Mouse (Mus musculus): ENCODE measurements at regions not wholly inside any gene's neighbourhood (a gene's known extent, or its start where the extent isn't known, plus 50 kb on each side); places are given as distances from the start of the nearest gene placed in this dataset.
"Not testable (repeated sequence)": the region's sequence is repeated elsewhere in the genome, so short reads cannot be mapped to it uniquely, and the experiment has no call there.

DNA sequence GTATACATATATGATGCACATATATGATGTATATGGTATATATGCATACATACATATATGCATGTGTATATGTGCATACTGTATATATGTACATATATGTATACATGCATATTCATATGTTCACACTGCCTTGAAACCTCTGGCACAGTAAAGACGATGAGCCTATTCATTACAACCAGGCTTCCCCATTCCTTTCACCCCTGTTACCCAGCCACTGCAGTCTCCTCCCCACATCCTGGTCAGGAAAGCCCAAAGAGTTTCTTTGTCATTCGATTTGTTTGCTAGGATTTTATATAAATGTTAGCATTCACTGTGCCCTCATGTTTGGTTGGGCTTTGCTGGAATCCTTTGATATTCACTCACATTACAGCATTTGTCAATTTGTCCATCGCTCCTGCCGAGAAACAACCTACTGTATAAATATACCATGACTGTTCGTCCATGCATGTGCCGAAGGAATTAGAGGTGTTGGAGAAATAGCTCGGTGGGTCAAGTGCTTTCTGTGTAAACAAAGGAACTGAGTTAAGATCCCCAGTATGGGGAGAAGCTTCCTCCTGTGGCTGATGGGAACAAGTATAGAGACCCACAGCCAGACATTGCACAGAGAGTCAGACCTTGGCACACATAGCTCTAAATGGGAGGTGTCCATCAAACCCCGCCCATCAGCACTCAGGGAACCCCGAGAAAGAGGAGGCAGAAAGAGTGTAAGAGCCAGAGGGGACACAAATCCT lies 81.0 kb upstream of the Dars start:
- no peak for DNase-seq (ENCODE audit: low spot score)

DNA sequence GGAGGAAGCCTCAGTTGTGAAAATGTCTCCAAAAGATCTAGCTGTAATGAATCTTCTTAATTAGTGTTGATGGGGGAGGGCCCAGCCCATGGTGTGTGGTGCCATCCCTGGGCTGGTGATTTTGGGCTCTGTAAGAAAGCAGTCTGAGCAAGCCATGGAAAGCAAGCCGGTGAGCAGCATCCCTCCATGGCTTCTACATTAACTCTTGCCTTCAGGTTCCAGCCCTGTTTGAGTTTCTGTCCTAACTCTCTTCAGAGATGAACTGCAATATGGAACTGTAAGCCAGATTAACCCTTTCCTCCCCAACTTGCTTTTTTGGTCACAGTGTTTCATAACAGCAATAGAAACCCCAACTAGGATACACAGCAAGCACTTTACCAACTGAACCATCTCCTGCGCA lies 75.1 kb upstream of the Dars start:
- DNase-seq (ENCODE audit: low spot score): no peak
- no peaks in the 10 kb centered on the region for H3K9me3 ChIP-seq
- H3K27me3 ChIP-seq (replicated peaks; ENCODE audit: low read depth, poor library complexity, severe bottlenecking): no peaks in the 10 kb centered on the region
- no peaks in the 10 kb centered on the region for H3K36me3 ChIP-seq (replicated peaks)
- H3K27ac ChIP-seq (replicated peaks): no peak overlapping the region
- 92% methylated on average over 2 of the region's 2 CpGs for WGBS
- H3K4me1 ChIP-seq: no peaks in the 10 kb centered on the region
- no peak overlapping the region for H3K4me3 ChIP-seq

More for the DNA sequence above, 81.0 kb upstream of the Dars start:
- no peaks in the 10 kb centered on the region for H3K27me3 ChIP-seq (replicated peaks; ENCODE audit: low read depth, poor library complexity, severe bottlenecking)
- no peaks in the 10 kb centered on the region for H3K36me3 ChIP-seq (replicated peaks)
- no peaks in the 10 kb centered on the region for H3K4me1 ChIP-seq
- no peaks in the 10 kb centered on the region for H3K9me3 ChIP-seq
- H3K27ac ChIP-seq (replicated peaks): no peak overlapping the region
- 79% methylated on average over 9 of the region's 9 CpGs for WGBS
- H3K4me3 ChIP-seq: no peak overlapping the region

DNA sequence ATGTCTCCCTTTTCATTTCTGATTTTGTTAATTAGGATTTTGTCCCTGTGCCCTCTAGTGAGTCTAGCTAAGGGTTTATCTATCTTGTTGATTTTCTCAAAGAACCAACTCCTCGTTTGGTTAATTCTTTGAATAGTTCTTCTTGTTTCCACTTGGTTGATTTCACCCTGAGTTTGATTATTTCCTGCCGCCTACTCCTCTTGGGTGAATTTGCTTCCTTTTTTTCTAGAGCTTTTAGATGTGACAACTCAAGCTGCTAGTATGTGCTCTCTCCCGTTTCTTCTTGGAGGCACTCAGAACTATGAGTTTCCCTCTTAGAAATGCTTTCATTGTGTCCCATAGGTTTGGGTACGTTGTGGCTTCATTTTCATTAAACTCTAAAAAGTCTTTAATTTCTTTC lies 70.0 kb upstream of the Dars start:
- H3K36me3 ChIP-seq (replicated peaks); H3K4me1 ChIP-seq; H3K27ac ChIP-seq (replicated peaks); H3K4me3 ChIP-seq; H3K9me3 ChIP-seq; DNase-seq (ENCODE audit: low spot score); H3K27me3 ChIP-seq (replicated peaks; ENCODE audit: low read depth, poor library complexity, severe bottlenecking): not testable (repeated sequence)
- 85% methylated on average over 4 of the region's 4 CpGs for WGBS

DNA sequence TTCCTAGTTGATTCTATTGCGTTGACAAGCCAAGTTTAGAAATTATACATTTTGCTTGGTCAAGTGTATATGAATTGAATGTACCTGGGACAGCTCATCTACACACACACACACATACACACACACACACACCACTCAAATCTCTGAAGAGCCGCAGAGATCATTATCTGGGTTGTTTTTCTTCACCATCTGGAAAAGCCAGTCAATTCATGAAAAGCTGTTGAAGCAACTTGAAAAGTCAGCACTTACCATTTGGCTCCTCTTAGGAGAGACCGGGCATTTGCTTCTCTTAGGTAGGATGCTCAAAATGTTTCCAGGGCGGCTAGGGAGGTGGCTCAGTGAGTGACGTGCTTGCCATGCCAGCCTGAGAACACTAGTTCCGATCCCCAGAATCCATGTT lies 61.2 kb upstream of the Dars start:
- 85% methylated on average over 6 of the region's 6 CpGs for WGBS
- H3K27ac ChIP-seq (replicated peaks): no peak overlapping the region
- DNase-seq (ENCODE audit: low spot score): no peak
- no peaks in the 10 kb centered on the region for H3K27me3 ChIP-seq (replicated peaks; ENCODE audit: low read depth, poor library complexity, severe bottlenecking)
- H3K4me3 ChIP-seq: no peak overlapping the region
- H3K36me3 ChIP-seq (replicated peaks): no peaks in the 10 kb centered on the region
- no peaks in the 10 kb centered on the region for H3K9me3 ChIP-seq
- H3K4me1 ChIP-seq: 0 out of 2 replicates have a peak, but pooled peaks cover 2% of the 10 kb centered on the region

DNA sequence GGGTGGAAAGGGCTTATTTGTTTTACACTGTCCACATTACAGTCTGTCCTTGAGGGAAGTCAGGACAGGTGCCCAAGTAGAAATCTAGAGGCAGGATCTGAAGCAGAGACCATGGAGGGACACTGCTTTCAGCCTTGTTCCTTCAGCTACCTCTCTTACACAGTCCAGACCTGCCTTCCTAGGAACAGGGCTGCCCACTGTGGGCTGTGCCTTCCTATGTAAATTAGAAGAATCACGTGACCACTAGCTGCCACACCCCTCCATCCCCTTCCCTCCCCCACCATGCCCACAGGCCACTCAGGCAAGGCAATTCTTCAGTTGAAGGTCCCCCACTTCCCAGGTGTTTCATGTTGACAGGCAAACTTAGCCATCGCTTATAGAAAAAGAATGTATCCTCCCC lies 60.5 kb upstream of the Dars start:
- Histone ChIP-seq H3K27ac (replicated peaks) (no peak overlapping the region), H3K4me3 (no peak overlapping the region), H3K36me3 (replicated peaks) (no peaks in the 10 kb centered on the region), H3K9me3 (no peaks in the 10 kb centered on the region), H3K27me3 (replicated peaks; ENCODE audit: low read depth, poor library complexity, severe bottlenecking) (no peaks in the 10 kb centered on the region), H3K4me1 (peaks cover 9% of the 10 kb centered on the region)
- 83% methylated on average over 2 of the region's 2 CpGs for WGBS
- no peak for DNase-seq (ENCODE audit: low spot score)

DNA sequence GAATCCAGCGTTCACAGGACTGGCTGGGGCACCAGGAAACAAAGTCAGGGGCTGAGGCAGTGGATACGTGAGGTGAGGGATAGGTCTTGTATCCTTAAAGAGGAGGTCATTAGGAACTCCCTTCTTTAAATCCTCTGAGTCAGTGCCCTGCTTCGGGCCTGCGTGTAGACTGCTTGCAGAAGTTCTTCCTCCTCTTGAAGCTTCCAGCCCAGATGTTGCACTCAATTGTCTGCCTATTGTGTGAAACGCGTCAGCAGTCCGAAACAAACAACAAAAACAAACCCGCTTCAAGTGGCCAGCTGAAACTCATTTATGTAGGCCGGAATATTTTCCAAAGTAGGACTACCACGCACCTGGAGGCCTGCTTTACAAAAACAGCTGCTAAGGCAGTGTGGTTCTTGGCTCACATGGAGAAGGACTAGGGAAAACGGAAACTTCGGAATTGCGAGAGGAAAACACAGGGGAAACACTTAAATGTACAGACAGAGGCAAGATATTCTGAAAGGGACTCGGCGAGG lies 55.6 kb upstream of the Dars start:
- Histone ChIP-seq H3K4me3 (peak overlapping the region; percentile 54), H3K9me3 (no peaks in the 10 kb centered on the region), H3K27ac (replicated peaks) (peak overlapping the region; percentile 77), H3K36me3 (replicated peaks) (no peaks in the 10 kb centered on the region), H3K27me3 (replicated peaks; ENCODE audit: low read depth, poor library complexity, severe bottlenecking) (no peaks in the 10 kb centered on the region; the same call in 1 of the 2 replicates), H3K4me1 (peaks cover 24% of the 10 kb centered on the region)
- 19% methylated on average over 15 of the region's 15 CpGs for WGBS
- DNase-seq (ENCODE audit: low spot score): no peak

DNA sequence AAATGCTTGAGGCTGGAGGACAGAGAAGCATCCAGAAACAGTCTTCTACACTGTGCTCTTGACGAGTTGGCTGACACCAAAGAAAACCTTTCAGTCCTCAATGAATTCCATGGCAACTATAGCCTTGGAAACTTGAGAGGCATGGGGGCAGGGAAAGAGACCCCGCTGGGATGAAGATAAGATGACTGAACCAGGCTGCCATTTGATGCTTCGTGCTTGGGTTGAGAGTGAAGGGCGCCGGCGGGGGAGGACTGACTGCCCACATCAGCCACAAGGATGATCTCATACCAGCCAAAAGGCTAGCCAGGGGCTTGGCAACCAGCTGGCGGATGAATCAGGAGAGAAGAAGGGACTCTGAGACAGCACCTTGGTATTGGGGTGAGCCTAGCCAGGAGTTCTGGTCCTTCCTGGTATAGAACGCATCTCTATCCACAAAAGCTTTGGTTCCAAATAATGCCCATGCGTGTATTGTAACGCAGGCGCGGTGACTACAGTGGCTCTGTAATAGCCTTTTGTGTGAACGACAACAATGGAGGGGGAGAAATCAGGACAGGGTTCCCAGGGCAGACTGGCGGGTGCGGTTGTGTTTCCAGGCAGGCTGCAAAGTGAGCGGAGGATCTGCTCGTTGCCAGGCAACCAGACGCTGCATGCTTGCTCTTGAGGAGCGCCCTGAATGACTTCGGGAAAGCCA lies 55.0 kb upstream of the Dars start:
- Histone ChIP-seq H3K9me3 (no peaks in the 10 kb centered on the region), H3K36me3 (replicated peaks) (no peaks in the 10 kb centered on the region), H3K4me1 (peaks cover 24% of the 10 kb centered on the region), H3K27ac (replicated peaks) (peak overlapping the region; percentile 77), H3K27me3 (replicated peaks; ENCODE audit: low read depth, poor library complexity, severe bottlenecking) (no peaks in the 10 kb centered on the region; the same call in 1 of the 2 replicates), H3K4me3 (peak overlapping the region; percentile 54)
- WGBS: 1% methylated on average over 20 of the region's 20 CpGs
- DNase-seq (ENCODE audit: low spot score): peak; percentile 86

DNA sequence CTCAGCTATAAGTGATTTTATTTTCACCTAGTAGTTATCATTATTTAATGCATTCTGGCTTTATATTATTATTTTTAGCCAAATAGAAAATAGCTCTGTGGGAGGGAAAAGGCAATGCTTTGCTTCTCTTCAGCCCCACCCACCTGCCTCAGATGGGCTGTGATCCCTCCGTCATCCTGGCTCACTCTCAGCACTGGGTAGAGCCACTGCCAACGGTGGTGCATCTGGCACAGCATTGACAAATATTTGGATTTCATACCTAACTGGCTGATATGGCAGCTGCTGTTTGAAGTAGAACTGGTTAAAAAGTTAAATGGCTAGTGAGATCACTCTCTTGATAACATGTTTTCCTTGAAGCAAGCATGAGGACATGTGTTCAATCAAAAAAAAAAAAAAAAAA lies 53.6 kb upstream of the Dars start:
- DNase-seq (ENCODE audit: low spot score): no peak
- Histone ChIP-seq H3K4me1 (peaks cover 24% of the 10 kb centered on the region), H3K27ac (replicated peaks) (no peak overlapping the region), H3K9me3 (no peaks in the 10 kb centered on the region), H3K27me3 (replicated peaks; ENCODE audit: low read depth, poor library complexity, severe bottlenecking) (no peaks in the 10 kb centered on the region; the same call in 1 of the 2 replicates), H3K4me3 (no peak overlapping the region), H3K36me3 (replicated peaks) (no peaks in the 10 kb centered on the region)
- 74% methylated on average over 2 of the region's 2 CpGs for WGBS

DNA sequence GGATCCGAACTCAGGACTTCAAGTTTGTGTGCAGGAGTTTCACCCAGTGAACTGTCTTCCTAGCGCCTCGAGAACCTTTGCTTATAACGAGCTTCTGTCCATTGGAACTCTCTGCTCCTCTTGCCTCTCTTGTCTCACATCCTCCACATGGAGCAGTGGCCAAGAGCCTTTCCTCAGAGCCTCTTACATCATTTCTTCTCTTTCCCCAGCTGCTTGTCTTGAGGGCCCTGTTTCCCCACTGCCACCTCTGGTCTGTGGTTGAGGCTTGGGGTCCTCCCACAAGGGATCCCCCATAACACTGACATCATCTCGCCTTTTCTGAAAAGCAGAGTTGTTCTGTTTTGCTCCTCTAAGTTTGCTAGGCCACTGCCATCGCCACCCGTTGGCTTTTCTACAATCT lies 51.9 kb upstream of the Dars start:
- Histone ChIP-seq H3K27me3 (replicated peaks; ENCODE audit: low read depth, poor library complexity, severe bottlenecking) (no peaks in the 10 kb centered on the region; the same call in 1 of the 2 replicates), H3K4me3 (no peak overlapping the region), H3K27ac (replicated peaks) (no peak overlapping the region), H3K4me1 (peaks cover 24% of the 10 kb centered on the region), H3K36me3 (replicated peaks) (no peaks in the 10 kb centered on the region), H3K9me3 (no peaks in the 10 kb centered on the region)
- 88% methylated on average over 7 of the region's 7 CpGs for WGBS
- DNase-seq (ENCODE audit: low spot score): no peak
